Mouse (Mus musculus): ENCODE data around the gene Dnm3. TPM values are rescaled to one million over a fixed set of nuclear protein-coding genes. Genes with fewer than 3 reads are reported as not detected.
A peak's percentile ranks its signal among the peaks of the same experiment; 100 is the strongest.

Dnm3 gene
- total and polyA plus RNA-seq, 3 experiments: 1.5 to 7.8 (median 5.9) TPM

GRCm38 (mm10) chr1:162422826-162423225 is 55.0 kb downstream of the Dnm3 start:
- TF ChIP-seq CTCF (IDR thresholded peaks at IDR 0.05) (no peak), POLR2A (IDR thresholded peaks at IDR 0.05; ENCODE audit: insufficient read depth, low read depth, low read length) (no peak), EP300 (IDR thresholded peaks at IDR 0.05; ENCODE audit: insufficient read depth, low read depth, low read length) (no peak)
- H3K36me3 ChIP-seq (ENCODE audit: control insufficient read depth, insufficient read depth, low read length): no peaks in the 10 kb centered on the region
- DNase-seq: no peak
- no peak overlapping the region for H3K4me3 ChIP-seq
- WGBS: 78% methylated on average over 6 of the region's 6 CpGs
- intact Hi-C loops (cut with DNase I): no loop called here
- H3K4me1 ChIP-seq (ENCODE audit: control insufficient read depth, insufficient read depth, low read length): no peaks in the 10 kb centered on the region
- no peak overlapping the region for H3K27ac ChIP-seq
- no peaks in the 10 kb centered on the region for H3K79me2 ChIP-seq (replicated peaks; ENCODE audit: control insufficient read depth, insufficient read depth, low read length)
- no peaks in the 10 kb centered on the region for H3K27me3 ChIP-seq (ENCODE audit: control insufficient read depth, insufficient read depth, low read length)
- no peak overlapping the region for H3K9ac ChIP-seq (ENCODE audit: low read depth, low read length)

GRCm38 (mm10) chr1:162413791-162414190 is 64.0 kb downstream of the Dnm3 start:
- H3K4me1 ChIP-seq (ENCODE audit: control insufficient read depth, insufficient read depth, low read length): peaks cover 2% of the 10 kb centered on the region
- intact Hi-C loops (cut with DNase I): loop anchor here (1.0 kb wide), 1 partner anchor 24 kb away; no protein-coding TSS in a partner anchor
- no peak overlapping the region for H3K9ac ChIP-seq (ENCODE audit: low read depth, low read length)
- H3K79me2 ChIP-seq (replicated peaks; ENCODE audit: control insufficient read depth, insufficient read depth, low read length): no peaks in the 10 kb centered on the region
- TF ChIP-seq CTCF (IDR thresholded peaks at IDR 0.05): no peak
- no peak for TF ChIP-seq POLR2A (IDR thresholded peaks at IDR 0.05; ENCODE audit: insufficient read depth, low read depth, low read length)
- TF ChIP-seq EP300 (IDR thresholded peaks at IDR 0.05; ENCODE audit: insufficient read depth, low read depth, low read length): no peak
- no peak for DNase-seq
- WGBS: 17% methylated on average over 1 of the region's 1 CpGs
- H3K4me3 ChIP-seq: no peak overlapping the region
- no peaks in the 10 kb centered on the region for H3K27me3 ChIP-seq (ENCODE audit: control insufficient read depth, insufficient read depth, low read length)
- H3K27ac ChIP-seq: peak overlapping the region; percentile 4; the same call in 1 of the 2 replicates
- no peaks in the 10 kb centered on the region for H3K36me3 ChIP-seq (ENCODE audit: control insufficient read depth, insufficient read depth, low read length)

- DNase-seq: no peak
- H3K4me3 ChIP-seq: no peak overlapping the region
- intact Hi-C loops (cut with DNase I): no loop called here
- no peak overlapping the region for H3K27ac ChIP-seq
- no peaks in the 10 kb centered on the region for H3K27me3 ChIP-seq (ENCODE audit: control insufficient read depth, insufficient read depth, low read length)
- no peak for TF ChIP-seq EP300 (IDR thresholded peaks at IDR 0.05; ENCODE audit: insufficient read depth, low read depth, low read length)
- TF ChIP-seq POLR2A (IDR thresholded peaks at IDR 0.05; ENCODE audit: insufficient read depth, low read depth, low read length): no peak
- no peak overlapping the region for H3K9ac ChIP-seq (ENCODE audit: low read depth, low read length)
- no peaks in the 10 kb centered on the region for H3K36me3 ChIP-seq (ENCODE audit: control insufficient read depth, insufficient read depth, low read length)
- H3K79me2 ChIP-seq (replicated peaks; ENCODE audit: control insufficient read depth, insufficient read depth, low read length): no peaks in the 10 kb centered on the region
- WGBS: 83% methylated on average over 7 of the region's 7 CpGs
- peaks cover 2% of the 10 kb centered on the region for H3K4me1 ChIP-seq (ENCODE audit: control insufficient read depth, insufficient read depth, low read length)
These were observed 64.9 kb downstream of the Dnm3 start for GRCm38 (mm10) chr1:162412787-162413429.

- Histone ChIP-seq H3K36me3 (ENCODE audit: control insufficient read depth, insufficient read depth, low read length) (no peaks in the 10 kb centered on the region), H3K27me3 (ENCODE audit: control insufficient read depth, insufficient read depth, low read length) (no peaks in the 10 kb centered on the region), H3K4me3 (no peak overlapping the region)
These were observed 67.4 kb downstream of the Dnm3 start for GRCm38 (mm10) chr1:162410207-162410965.

GRCm38 (mm10) chr1:162394549-162394948 is 83.3 kb downstream of the Dnm3 start:
- TF ChIP-seq EP300 (IDR thresholded peaks at IDR 0.05; ENCODE audit: insufficient read depth, low read depth, low read length) (peak; percentile 56; the same call in 1 of the 2 replicates), POLR2A (IDR thresholded peaks at IDR 0.05; ENCODE audit: insufficient read depth, low read depth, low read length) (peak; percentile 43; the same call in 1 of the 2 replicates), CTCF (IDR thresholded peaks at IDR 0.05) (no peak)
- 25% methylated on average over 4 of the region's 4 CpGs for WGBS
- DNase-seq: peak in 1 of 2 experiments; percentile 17
- Histone ChIP-seq H3K27me3 (ENCODE audit: control insufficient read depth, insufficient read depth, low read length) (no peaks in the 10 kb centered on the region), H3K27ac (peak overlapping the region; percentile 17), H3K4me1 (ENCODE audit: control insufficient read depth, insufficient read depth, low read length) (peaks cover 7% of the 10 kb centered on the region), H3K79me2 (replicated peaks; ENCODE audit: control insufficient read depth, insufficient read depth, low read length) (no peaks in the 10 kb centered on the region), H3K4me3 (no peak overlapping the region), H3K9ac (ENCODE audit: low read depth, low read length) (no peak overlapping the region), H3K36me3 (ENCODE audit: control insufficient read depth, insufficient read depth, low read length) (no peaks in the 10 kb centered on the region)
- intact Hi-C loops (cut with DNase I): loop anchor here (2.0 kb wide), 1 partner anchor 82 kb away; no protein-coding TSS in a partner anchor

More at GRCm38 (mm10) chr1:162410207-162410965, 67.4 kb downstream of the Dnm3 start:
- Histone ChIP-seq H3K27ac (no peak overlapping the region), H3K4me1 (ENCODE audit: control insufficient read depth, insufficient read depth, low read length) (peaks cover 3% of the 10 kb centered on the region), H3K79me2 (replicated peaks; ENCODE audit: control insufficient read depth, insufficient read depth, low read length) (no peaks in the 10 kb centered on the region), H3K9ac (ENCODE audit: low read depth, low read length) (no peak overlapping the region)
- no peak for DNase-seq
- TF ChIP-seq CTCF (IDR thresholded peaks at IDR 0.05): no peak
- TF ChIP-seq POLR2A (IDR thresholded peaks at IDR 0.05; ENCODE audit: insufficient read depth, low read depth, low read length): no peak
- no peak for TF ChIP-seq EP300 (IDR thresholded peaks at IDR 0.05; ENCODE audit: insufficient read depth, low read depth, low read length)
- intact Hi-C loops (cut with DNase I): no loop called here
- 83% methylated on average over 14 of the region's 14 CpGs for WGBS

Measured in heart, adult 2 months (tissue).